Mouse (Mus musculus): ENCODE results near the gene BC051019.

DNA sequence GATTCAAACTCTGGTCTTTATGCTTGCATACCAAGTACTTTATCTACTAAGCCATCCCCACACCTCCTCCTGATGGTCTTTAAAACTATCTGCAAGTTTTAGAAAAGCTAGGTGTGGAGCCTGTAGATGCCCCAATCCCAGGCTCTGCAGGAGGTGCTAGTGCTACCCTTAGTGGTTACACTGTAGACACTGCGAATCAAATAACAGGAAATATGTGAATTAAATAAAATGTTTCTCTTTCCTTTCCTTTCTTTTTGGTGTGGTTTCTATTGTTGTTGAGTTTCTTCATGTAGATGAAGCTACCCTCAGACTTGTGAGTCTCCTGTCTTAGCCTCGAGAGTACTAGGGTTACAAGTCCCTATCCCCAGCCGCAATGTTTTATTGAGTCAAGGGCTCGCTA, 18.1 kb upstream of the BC051019 start:
- TF ChIP-seq CTCF (IDR thresholded peaks at IDR 0.05; ENCODE audit: low read depth) (no peak), EP300 (optimal IDR thresholded peaks at IDR 0.05) (no peak)

Measured in stomach, postnatal 0 days (tissue).